Mouse (Mus musculus) liver, embryonic 16.5 days (tissue): ENCODE data around the gene 2410131K14Rik. TPM values are rescaled to one million over a fixed set of nuclear protein-coding genes. Genes with fewer than 3 reads are reported as not detected.

Source experiments
- ATAC-seq: fragments of 200-750 bp; cut with Nextera tagmentation; 2 replicates; pipeline ENCODE4 v1.8.0; 2017; ENCODE audit warnings: low read depth, mild to moderate bottlenecking, moderate number of reproducible peaks, moderate library complexity
- H3K27ac ChIP-seq: fragments of 300-500 bp; sonication (generic); 2 replicates; pipeline ENCODE4 v1.5.1; 2014; ENCODE audit warnings: mild to moderate bottlenecking, low read length
- H3K27me3 ChIP-seq: fragments of 300-500 bp; sonication (generic); 2 replicates; pipeline ENCODE4 v1.6.1; 2014; ENCODE audit warnings: low read depth, low read length, mixed read lengths; ENCODE audit not compliant: control insufficient read depth, insufficient read depth
- H3K36me3 ChIP-seq: fragments of 300-500 bp; sonication (generic); 2 replicates; pipeline ENCODE4 v1.6.1; 2014; ENCODE audit warnings: mild to moderate bottlenecking; ENCODE audit not compliant: control insufficient read depth, insufficient read depth
- H3K4me1 ChIP-seq: fragments of 300-500 bp; sonication (generic); 2 replicates; pipeline ENCODE4 v1.6.1; 2014; ENCODE audit warnings: low read depth, low read length, mixed read lengths; ENCODE audit not compliant: control insufficient read depth
- H3K4me2 ChIP-seq: fragments of 300-500 bp; sonication (generic); 2 replicates; pipeline ENCODE4 v1.6.1; 2014; ENCODE audit warnings: low read depth, low read length, mixed read lengths
- H3K4me3 ChIP-seq: fragments of 300-500 bp; sonication (generic); 2 replicates; pipeline ENCODE4 v1.5.1; 2014; ENCODE audit warnings: low read depth, mild to moderate bottlenecking, low read length
- H3K9ac ChIP-seq: fragments of 300-500 bp; sonication (generic); 2 replicates; pipeline ENCODE4 v1.6.1; 2014; ENCODE audit warnings: low read depth, low read length
- H3K9me3 ChIP-seq: fragments of 300-500 bp; sonication (generic); replicated peaks from 2 replicates; pipeline ENCODE4 v1.6.1; 2016; ENCODE audit warnings: low read length; ENCODE audit not compliant: control insufficient read depth
- WGBS: fragments of 180-500 bp; shearing (Covaris S2); extraction: QIAGEN DNeasy Blood & Tissue Kit; methylation state at CpG from one replicate; pipeline ENCODE4 v1.1.7; 2014; ENCODE audit not compliant: insufficient replicate concordance; 5-methylcytosine and 5-hydroxymethylcytosine counted together
- polyA plus RNA-seq: library from polyadenylated mRNA; unstranded; fragments of >200 nt; fragmentation: Nextera tagmentation; extraction: Ambion mirVana; gene quantifications from 2 replicates; pipeline ENCODE4 v1.2.1, GENCODE M21; 2015

Gene 2410131K14Rik
- polyA plus RNA-seq, result 1.2 and 1.3 TPM in 2 replicates

DNA sequence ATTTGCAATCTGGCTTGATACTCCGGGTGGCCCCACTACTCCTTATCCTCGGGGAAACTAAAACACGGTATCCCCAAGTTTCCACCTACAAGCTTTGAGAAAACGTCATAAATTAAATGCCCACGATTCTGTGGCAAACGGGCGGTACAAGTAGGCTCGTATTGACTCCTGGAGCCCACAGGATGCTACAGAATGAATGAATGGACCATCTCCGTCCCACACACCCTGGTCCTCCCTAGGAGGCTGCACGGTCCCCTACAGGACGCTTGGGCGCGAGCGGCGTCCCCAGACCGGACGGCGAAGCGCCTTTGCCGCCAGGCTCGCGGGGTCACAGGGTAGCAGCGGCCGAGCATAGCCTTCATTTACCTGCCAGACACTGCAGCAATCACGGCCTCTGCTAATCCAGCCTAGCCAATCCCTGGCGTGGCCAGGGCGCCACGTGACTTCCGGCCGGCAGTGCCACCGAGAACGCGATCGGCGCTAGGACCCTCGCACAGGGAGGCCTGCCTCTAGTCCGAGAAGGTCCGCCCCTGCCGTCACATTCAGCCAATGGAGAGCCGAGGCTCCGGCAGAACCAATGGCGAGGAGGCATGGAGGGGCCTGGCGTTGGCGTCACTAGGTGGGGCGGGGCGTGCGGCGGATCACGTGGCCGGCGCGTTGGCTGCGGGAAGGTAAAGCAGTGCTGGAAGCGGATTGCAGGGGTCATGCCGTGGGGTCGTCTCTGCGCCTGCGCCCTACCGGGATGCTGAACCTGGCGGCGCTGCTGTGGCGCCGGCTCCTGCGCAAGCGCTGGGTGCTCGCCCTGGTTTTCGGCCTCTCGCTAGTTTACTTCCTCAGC is at the start of gene 2410131K14Rik, which contains the start of gene Rnft2:
TSS of gene 2410131K14Rik (plus strand) at position 622 of the 838 bp plus-strand sequence.
TSS of gene Rnft2 (minus strand) at position 511 of the 838 bp plus-strand sequence.
- H3K4me2 ChIP-seq, result peak within 1 kb of the TSS; percentile 96
- no peaks in the 10 kb centered on the region for H3K27me3 ChIP-seq
- no peaks in the 10 kb centered on the region for H3K36me3 ChIP-seq
- peak; percentile 100 for ATAC-seq
- H3K9me3 ChIP-seq, result no peaks in the 10 kb centered on the region
- peak within 1 kb of the TSS; percentile 69 for H3K4me3 ChIP-seq
- H3K4me1 ChIP-seq, result peaks cover 10% of the 10 kb centered on the region
- WGBS, result under 1% methylated on average over 68 of the region's 68 CpGs
- H3K9ac ChIP-seq, result peak within 1 kb of the TSS; percentile 61
- H3K27ac ChIP-seq, result no peak within 1 kb of the TSS; the same call in 1 of the 2 replicates

DNA sequence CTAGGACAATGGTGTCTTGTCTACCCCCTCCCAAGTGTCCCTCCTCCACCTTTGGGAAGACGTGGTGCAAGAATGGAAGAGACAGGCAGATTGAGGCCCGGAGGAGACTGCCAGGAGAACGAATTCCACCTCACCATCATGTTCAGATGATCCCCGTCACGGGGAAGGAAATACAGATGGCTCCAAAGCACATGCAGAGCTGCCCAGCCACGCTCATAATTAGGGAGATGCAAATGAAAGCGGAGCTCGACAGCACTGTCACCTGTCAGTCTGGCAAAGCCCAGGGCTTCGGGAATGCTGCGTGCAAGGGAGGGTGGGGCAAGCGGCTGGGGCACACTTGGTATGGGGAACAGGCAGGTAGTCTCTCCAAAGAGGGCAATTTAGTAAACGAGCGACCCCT is 47.6 kb upstream of the 2410131K14Rik start:
- no peaks in the 10 kb centered on the region for H3K27me3 ChIP-seq
- no peaks in the 10 kb centered on the region for H3K9me3 ChIP-seq
- no peaks in the 10 kb centered on the region for H3K36me3 ChIP-seq
- H3K4me2 ChIP-seq, result no peak overlapping the region
- ATAC-seq, result no peak
- no peak overlapping the region for H3K27ac ChIP-seq
- H3K4me3 ChIP-seq, result no peak overlapping the region
- H3K9ac ChIP-seq, result no peak overlapping the region
- WGBS, result 45% methylated on average over 13 of the region's 13 CpGs
- no peaks in the 10 kb centered on the region for H3K4me1 ChIP-seq

DNA sequence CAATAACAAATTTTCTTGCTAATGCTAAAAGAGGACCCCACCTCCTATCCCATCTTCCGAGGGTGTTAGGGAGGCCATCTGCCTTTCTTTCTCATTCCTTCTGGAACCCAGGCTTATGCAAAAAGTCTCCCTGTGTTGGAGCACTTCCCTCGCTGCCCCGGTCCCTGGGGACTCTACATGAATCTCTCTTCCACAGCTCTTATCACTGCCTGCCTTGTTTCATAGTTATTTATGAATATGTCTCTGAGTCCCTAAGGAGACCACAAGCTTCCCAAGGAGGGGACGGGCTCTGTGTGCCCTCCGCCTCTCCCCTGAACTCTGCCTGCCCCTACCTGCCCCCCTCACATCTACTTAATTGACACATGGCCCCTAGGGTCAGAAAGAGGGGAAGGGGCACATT is 45.4 kb upstream of the 2410131K14Rik start:
- H3K9me3 ChIP-seq, result no peaks in the 10 kb centered on the region
- no peaks in the 10 kb centered on the region for H3K4me1 ChIP-seq
- H3K36me3 ChIP-seq, result no peaks in the 10 kb centered on the region
- no peaks in the 10 kb centered on the region for H3K27me3 ChIP-seq
- H3K4me3 ChIP-seq, result no peak overlapping the region
- ATAC-seq, result no peak
- 49% methylated on average over 5 of the region's 5 CpGs for WGBS
- no peak overlapping the region for H3K27ac ChIP-seq
- no peak overlapping the region for H3K9ac ChIP-seq
- no peak overlapping the region for H3K4me2 ChIP-seq

DNA sequence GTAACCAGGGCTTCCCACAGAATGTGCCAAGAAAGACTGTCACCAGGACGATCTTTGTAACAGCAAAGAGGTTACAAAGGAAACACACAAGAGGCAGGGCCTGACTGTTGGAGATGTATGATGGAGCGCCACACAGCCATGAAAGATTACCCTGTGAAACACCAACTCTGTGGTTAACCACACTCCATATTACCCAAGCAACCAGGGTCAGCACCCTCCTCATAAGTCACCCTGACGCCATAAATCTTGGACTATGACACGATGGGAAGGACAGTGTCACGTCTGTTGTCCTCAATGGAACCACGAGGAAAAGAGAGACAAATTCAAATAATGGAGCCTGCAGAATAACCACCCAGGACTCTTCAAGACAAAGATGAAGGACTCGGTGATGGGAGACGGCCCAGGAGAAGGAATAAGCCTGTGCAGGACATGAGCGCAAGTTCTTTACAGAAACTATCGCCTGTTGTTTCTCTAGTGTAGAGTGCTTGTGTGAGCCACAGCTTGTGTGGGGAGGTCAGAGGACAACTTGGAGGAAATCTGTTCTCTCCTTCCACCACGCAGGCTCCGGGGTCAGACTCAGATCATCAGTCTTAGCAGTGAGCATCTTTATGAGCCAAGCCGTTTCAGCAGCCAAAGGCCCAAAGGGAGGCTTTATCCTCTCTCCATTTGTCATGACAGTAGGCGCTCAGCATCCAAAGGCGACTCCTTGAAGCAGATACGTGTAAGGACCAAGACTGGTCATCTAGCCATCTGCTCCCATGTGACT is 40.2 kb upstream of the 2410131K14Rik start:
- H3K9me3 ChIP-seq, result no peaks in the 10 kb centered on the region
- H3K4me3 ChIP-seq, result no peak overlapping the region
- no peak overlapping the region for H3K27ac ChIP-seq
- no peaks in the 10 kb centered on the region for H3K36me3 ChIP-seq
- no peak overlapping the region for H3K9ac ChIP-seq
- H3K27me3 ChIP-seq, result no peaks in the 10 kb centered on the region
- no peaks in the 10 kb centered on the region for H3K4me1 ChIP-seq
- H3K4me2 ChIP-seq, result no peak overlapping the region
- no peak for ATAC-seq
- WGBS, result 43% methylated on average over 16 of the region's 16 CpGs

DNA sequence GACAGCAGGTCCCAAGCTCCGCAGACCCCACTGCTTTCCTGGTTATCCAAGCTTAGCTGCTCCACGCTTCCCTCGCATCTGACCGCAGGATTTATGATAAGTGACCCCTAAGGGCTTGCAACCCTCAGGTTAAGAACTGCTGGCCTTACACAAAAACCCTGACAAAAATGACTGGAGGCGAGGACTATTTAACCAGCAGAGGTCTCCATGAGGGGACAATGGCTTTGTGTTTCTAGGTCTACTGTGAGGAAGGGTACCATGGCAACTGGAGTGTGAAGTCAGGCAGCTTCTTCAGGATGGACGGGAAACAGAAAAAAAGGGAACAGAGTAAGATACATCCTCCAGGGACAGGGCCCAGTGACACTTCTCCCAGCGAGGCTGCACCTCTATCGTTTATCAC is 39.2 kb upstream of the 2410131K14Rik start:
- 58% methylated on average over 8 of the region's 8 CpGs for WGBS
- no peak for ATAC-seq
- H3K27ac ChIP-seq, result no peak overlapping the region
- H3K9me3 ChIP-seq, result no peaks in the 10 kb centered on the region
- no peak overlapping the region for H3K9ac ChIP-seq
- H3K4me2 ChIP-seq, result no peak overlapping the region
- no peaks in the 10 kb centered on the region for H3K27me3 ChIP-seq
- no peak overlapping the region for H3K4me3 ChIP-seq
- no peaks in the 10 kb centered on the region for H3K36me3 ChIP-seq
- no peaks in the 10 kb centered on the region for H3K4me1 ChIP-seq

DNA sequence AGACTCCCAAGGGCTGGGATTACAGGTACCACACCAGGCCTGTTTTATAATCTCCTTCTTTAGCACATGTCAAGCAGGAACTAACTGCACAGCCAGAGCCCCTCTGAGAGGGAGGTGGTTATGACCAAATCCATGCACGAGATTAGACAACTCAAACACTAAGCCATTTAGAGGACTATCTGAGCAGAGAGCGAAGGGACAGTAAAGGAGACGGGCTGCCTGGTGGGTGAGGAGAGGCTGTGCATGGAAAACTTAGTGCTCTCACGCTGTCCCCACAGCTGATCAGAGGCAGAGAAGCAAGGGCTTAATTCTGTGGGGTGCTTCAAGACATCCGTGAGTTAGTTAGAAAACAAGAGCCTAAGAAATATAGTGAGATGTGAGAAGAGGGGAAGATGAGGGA is 31.0 kb upstream of the 2410131K14Rik start:
- WGBS, result 30% methylated on average over 5 of the region's 5 CpGs
- ATAC-seq, result no peak
- Histone ChIP-seq H3K4me3 (no peak overlapping the region), H3K4me2 (no peak overlapping the region), H3K9me3 (no peaks in the 10 kb centered on the region), H3K4me1 (no peaks in the 10 kb centered on the region), H3K27me3 (peaks cover 3% of the 10 kb centered on the region; the same call in 1 of the 2 replicates), H3K27ac (no peak overlapping the region), H3K9ac (no peak overlapping the region), H3K36me3 (no peaks in the 10 kb centered on the region)

DNA sequence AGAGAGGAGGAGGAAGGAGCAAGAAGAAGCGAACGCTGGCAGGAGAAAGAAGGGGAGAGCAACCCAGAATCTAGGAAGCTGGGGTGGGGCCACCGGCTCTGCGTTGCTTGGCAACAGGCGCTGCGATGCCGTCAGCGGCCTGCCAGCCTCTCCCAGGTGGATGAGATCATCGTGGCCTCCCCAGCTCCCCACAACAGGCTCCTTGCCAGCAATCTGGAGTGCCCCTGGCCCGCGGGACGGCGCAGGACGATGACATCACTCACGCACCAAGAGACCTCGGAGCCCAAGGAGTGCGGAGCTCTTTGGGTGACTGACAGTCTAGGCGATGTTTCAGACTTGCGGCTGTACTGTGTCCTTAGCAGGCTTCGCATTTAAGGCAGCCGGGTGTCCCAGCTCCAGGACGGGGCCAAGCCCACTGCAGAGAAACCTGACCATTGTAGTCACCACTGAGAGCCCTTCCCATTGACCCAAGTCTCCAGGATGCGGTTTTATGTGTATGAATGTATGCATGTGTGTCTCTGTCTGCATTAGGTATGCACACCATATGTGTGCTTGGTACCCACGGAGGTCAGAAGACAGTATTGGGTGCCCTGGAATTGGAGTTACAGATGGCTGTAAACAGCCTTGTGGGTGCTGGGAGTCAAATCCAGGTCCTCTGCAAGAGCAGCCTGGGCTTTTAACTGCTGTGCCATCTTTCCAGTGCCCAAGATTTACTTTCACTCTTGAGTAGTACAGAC is 30.4 kb upstream of the 2410131K14Rik start:
- ATAC-seq, result no peak
- H3K36me3 ChIP-seq, result no peaks in the 10 kb centered on the region
- no peak overlapping the region for H3K4me3 ChIP-seq
- no peak overlapping the region for H3K27ac ChIP-seq
- H3K4me1 ChIP-seq, result no peaks in the 10 kb centered on the region
- no peak overlapping the region for H3K4me2 ChIP-seq
- H3K9ac ChIP-seq, result no peak overlapping the region
- no peaks in the 10 kb centered on the region for H3K9me3 ChIP-seq
- peaks cover 3% of the 10 kb centered on the region; the same call in 1 of the 2 replicates for H3K27me3 ChIP-seq
- 7% methylated on average over 24 of the region's 24 CpGs for WGBS

DNA sequence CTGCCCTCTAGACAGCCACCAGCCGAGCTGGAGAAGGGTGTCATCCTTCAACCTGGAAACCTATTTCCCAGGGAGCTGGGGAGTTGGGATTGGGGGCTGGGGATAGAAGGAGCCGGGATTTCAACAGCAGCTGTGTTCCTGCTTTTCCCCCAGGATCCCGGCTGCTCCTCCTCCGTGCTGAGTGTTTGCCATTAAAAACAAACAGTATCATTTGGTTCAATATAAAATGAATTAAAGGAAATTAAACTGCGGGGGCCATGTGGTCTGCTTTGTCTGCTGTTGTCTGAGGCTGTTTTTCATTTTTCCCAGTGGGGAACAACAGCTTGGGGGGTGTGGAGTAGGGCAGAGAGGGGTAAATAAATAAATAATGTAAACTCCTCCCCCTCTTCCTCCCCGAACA is 27.6 kb upstream of the 2410131K14Rik start:
- Histone ChIP-seq H3K4me3 (no peak overlapping the region), H3K27ac (no peak overlapping the region), H3K4me2 (no peak overlapping the region), H3K9ac (no peak overlapping the region), H3K36me3 (no peaks in the 10 kb centered on the region), H3K9me3 (no peaks in the 10 kb centered on the region), H3K27me3 (peaks cover 3% of the 10 kb centered on the region; the same call in 1 of the 2 replicates), H3K4me1 (no peaks in the 10 kb centered on the region)
- ATAC-seq, result no peak
- WGBS, result 42% methylated on average over 6 of the region's 6 CpGs
